Mouse (Mus musculus) myocyte (in vitro differentiated cells): ENCODE results near the gene 4933409G03Rik. TPM values are rescaled to one million over a fixed set of nuclear protein-coding genes. Genes with fewer than 3 reads are reported as not detected.

Experiments
- H3K27me3 ChIP-seq: one replicate; pipeline ENCODE4 v1.6.1; 2011; ENCODE audit not compliant: control insufficient read depth, insufficient read depth, insufficient read length
- H3K36me3 ChIP-seq: one replicate; pipeline ENCODE4 v1.6.1; 2011; ENCODE audit not compliant: control insufficient read depth, insufficient read depth
- H3K4me2 ChIP-seq: one replicate; pipeline ENCODE4 v1.6.1; 2011; ENCODE audit warnings: low read depth, control low read depth
- H3K4me3 ChIP-seq: one replicate; pipeline ENCODE4 v1.5.1; 2011; ENCODE audit warnings: mild to moderate bottlenecking, control low read depth, moderate library complexity
- H3K79me2 ChIP-seq: one replicate; pipeline ENCODE4 v1.6.1; 2011; ENCODE audit not compliant: control insufficient read depth, insufficient read depth
- H3ac ChIP-seq: one replicate; pipeline ENCODE4 v1.6.1; 2011; ENCODE audit not compliant: control insufficient read depth, insufficient read length
- CEBPB ChIP-seq: IDR thresholded peaks from 2 replicates; pipeline ENCODE4 v1.6.1; 2011; ENCODE audit warnings: mild to moderate bottlenecking, moderate library complexity; ENCODE audit not compliant: poor library complexity, insufficient read depth, severe bottlenecking
- E2F4 ChIP-seq: IDR thresholded peaks from one replicate; pipeline ENCODE4 v1.6.1; 2011; ENCODE audit warnings: mild to moderate bottlenecking, control low read depth, moderate library complexity; ENCODE audit not compliant: insufficient read depth
- MAX ChIP-seq: IDR thresholded peaks from one replicate; pipeline ENCODE4 v1.6.1; 2011; ENCODE audit warnings: low read depth, mild to moderate bottlenecking, control low read depth
- MYOD1 ChIP-seq, 3 experiments: IDR thresholded peaks; one replicate each; pipeline ENCODE4 v1.6.1; 2011; ENCODE audit warnings: control low read depth in 2 of 3, low read depth in 2 of 3, mild to moderate bottlenecking in 2 of 3, moderate library complexity in 1 of 3; ENCODE audit not compliant: insufficient read length in 2 of 3, control insufficient read depth in 1 of 3
- MYOG ChIP-seq, 3 experiments: IDR thresholded peaks; one replicate each; pipeline ENCODE4 v1.6.1; 2011; ENCODE audit warnings: control low read depth in 2 of 3, low read depth in 2 of 3, mild to moderate bottlenecking in 2 of 3; ENCODE audit not compliant: insufficient read length in 2 of 3, control insufficient read depth in 1 of 3, insufficient read depth in 1 of 3
- POLR2A ChIP-seq: IDR thresholded peaks from one replicate; pipeline ENCODE4 v1.6.1; 2011; ENCODE audit warnings: low read depth, mild to moderate bottlenecking, control low read depth, moderate library complexity; ENCODE audit not compliant: insufficient read length
- POLR2AphosphoS2 ChIP-seq: IDR thresholded peaks from one replicate; pipeline ENCODE4 v1.6.1; 2011; ENCODE audit warnings: low read depth, control low read depth; ENCODE audit not compliant: insufficient read length
- REST ChIP-seq: IDR thresholded peaks from one replicate; pipeline ENCODE4 v1.6.1; 2011; ENCODE audit warnings: mild to moderate bottlenecking, control low read depth, moderate library complexity; ENCODE audit not compliant: insufficient read depth, insufficient read length
- SRF ChIP-seq: IDR thresholded peaks from one replicate; pipeline ENCODE4 v1.6.1; 2011; ENCODE audit warnings: low read depth; ENCODE audit not compliant: control insufficient read depth, insufficient read length
- TCF12 ChIP-seq: IDR thresholded peaks from one replicate; pipeline ENCODE4 v1.6.1; 2011; ENCODE audit warnings: mild to moderate bottlenecking, control low read depth; ENCODE audit not compliant: poor library complexity, insufficient read depth, severe bottlenecking
- TCF3 ChIP-seq: IDR thresholded peaks from one replicate; pipeline ENCODE4 v1.6.1; 2011; ENCODE audit warnings: low read depth, control low read depth; ENCODE audit not compliant: insufficient read length
- USF1 ChIP-seq: IDR thresholded peaks from one replicate; pipeline ENCODE4 v1.6.1; 2011; ENCODE audit warnings: low read depth, mild to moderate bottlenecking, control low read depth, moderate library complexity
- polyA plus RNA-seq: library from polyadenylated mRNA; unstranded; fragments of >200 nt; fragmentation: generic; extraction: Trizol; gene quantifications from one replicate; pipeline ENCODE4 v1.2.1, GENCODE M21; 2012; ENCODE audit warnings: missing spikeins

Gene 4933409G03Rik
- polyA plus RNA-seq: not detected

DNA sequence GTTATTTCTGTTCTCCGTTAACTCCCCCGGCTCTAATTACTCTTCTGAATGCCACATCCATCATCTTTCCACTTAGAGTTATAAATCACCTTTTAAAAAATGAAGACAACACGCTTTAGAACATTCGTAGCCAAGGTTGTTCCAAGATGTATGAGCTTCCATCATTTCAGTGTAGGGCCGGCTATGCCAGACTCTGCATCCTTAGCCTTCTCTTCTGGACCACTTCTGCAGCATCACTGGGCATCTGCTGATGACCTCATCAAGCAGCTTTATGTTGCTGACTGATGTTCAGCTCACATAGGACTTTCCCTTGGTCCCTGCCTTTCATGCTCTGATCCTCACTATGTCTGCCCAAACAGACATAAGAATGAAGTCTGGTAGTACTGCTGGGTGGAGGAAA lies at the start of gene 4933409G03Rik:
4933409G03Rik (plus strand) TSS at position 301 of the 400 bp plus-strand sequence.
- no peaks in the 10 kb centered on the region for H3K79me2 ChIP-seq
- H3K36me3 ChIP-seq: no peaks in the 10 kb centered on the region

GRCm38 (mm10) chr2:68544190-68544589 lies 38.0 kb upstream of the 4933409G03Rik start:
- TF ChIP-seq USF1: no peak
- no peak for TF ChIP-seq MAX

More for the DNA sequence above, at the start of gene 4933409G03Rik:
- H3K4me2 ChIP-seq: no peak within 1 kb of the TSS
- H3K4me3 ChIP-seq: no peak within 1 kb of the TSS
- H3ac ChIP-seq: no peak within 1 kb of the TSS
- TF ChIP-seq REST: no peak
- TF ChIP-seq SRF: no peak
- no peak for TF ChIP-seq E2F4
- no peak for TF ChIP-seq TCF12
- no peak for TF ChIP-seq POLR2A
- TF ChIP-seq MAX: no peak
- no peak for TF ChIP-seq POLR2AphosphoS2
- no peak for TF ChIP-seq MYOD1 (IDR thresholded peaks at IDR 0.05; ENCODE audit: control insufficient read depth in 1 of 3, insufficient read length in 2 of 3, low read depth in 2 of 3)
- TF ChIP-seq TCF3: no peak
- no peak for TF ChIP-seq USF1
- no peak for TF ChIP-seq CEBPB
- no peak for TF ChIP-seq MYOG (IDR thresholded peaks at IDR 0.05; ENCODE audit: control insufficient read depth in 1 of 3, insufficient read depth in 1 of 3, insufficient read length in 2 of 3, low read depth in 2 of 3)
- no peaks in the 10 kb centered on the region for H3K27me3 ChIP-seq

GRCm38 (mm10) chr2:68560821-68561220 lies 21.4 kb upstream of the 4933409G03Rik start:
- Histone ChIP-seq H3K27me3 (peaks cover 6% of the 10 kb centered on the region), H3ac (no peak overlapping the region), H3K36me3 (no peaks in the 10 kb centered on the region), H3K4me3 (no peak overlapping the region), H3K4me2 (no peak overlapping the region), H3K79me2 (no peaks in the 10 kb centered on the region)
- TF ChIP-seq CEBPB (no peak), MAX (no peak), USF1 (no peak), MYOG (IDR thresholded peaks at IDR 0.05; ENCODE audit: control insufficient read depth in 1 of 3, insufficient read depth in 1 of 3, insufficient read length in 2 of 3, low read depth in 2 of 3) (no peak), TCF12 (no peak), REST (no peak), E2F4 (no peak), POLR2A (no peak)

More at GRCm38 (mm10) chr2:68544190-68544589, 38.0 kb upstream of the 4933409G03Rik start:
- no peak overlapping the region for H3K4me2 ChIP-seq
- H3ac ChIP-seq: no peak overlapping the region
- no peaks in the 10 kb centered on the region for H3K79me2 ChIP-seq
- H3K27me3 ChIP-seq: no peaks in the 10 kb centered on the region
- H3K4me3 ChIP-seq: no peak overlapping the region
- H3K36me3 ChIP-seq: no peaks in the 10 kb centered on the region

DNA sequence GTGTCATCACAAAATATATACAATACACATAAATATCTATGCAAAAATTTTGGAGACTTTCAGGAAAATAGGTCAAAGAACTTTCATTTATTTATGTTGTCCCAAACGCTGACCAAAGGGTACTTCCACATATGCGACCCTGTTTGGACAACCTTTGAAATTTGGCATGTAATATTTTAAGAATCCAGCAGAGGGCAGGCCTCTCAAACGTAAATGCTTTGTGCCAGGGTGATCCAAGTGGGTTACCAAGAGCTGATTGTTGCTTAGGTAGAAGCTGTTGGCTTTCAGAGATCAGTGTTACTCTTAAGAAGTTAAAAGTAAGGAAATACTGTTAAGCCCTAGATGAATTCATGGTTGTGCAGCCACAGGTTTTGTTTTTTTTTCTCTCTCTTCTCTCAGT lies 18.9 kb upstream of the 4933409G03Rik start:
- no peak overlapping the region for H3K4me3 ChIP-seq
- no peaks in the 10 kb centered on the region for H3K79me2 ChIP-seq
- no peak overlapping the region for H3ac ChIP-seq
- peaks cover 14% of the 10 kb centered on the region for H3K27me3 ChIP-seq
- no peaks in the 10 kb centered on the region for H3K36me3 ChIP-seq
- TF ChIP-seq TCF3 (no peak), POLR2AphosphoS2 (no peak), MAX (no peak), MYOG (IDR thresholded peaks at IDR 0.05; ENCODE audit: control insufficient read depth in 1 of 3, insufficient read depth in 1 of 3, insufficient read length in 2 of 3, low read depth in 2 of 3) (no peak), POLR2A (no peak), USF1 (no peak), TCF12 (no peak), E2F4 (no peak), MYOD1 (IDR thresholded peaks at IDR 0.05; ENCODE audit: control insufficient read depth in 1 of 3, insufficient read length in 2 of 3, low read depth in 2 of 3) (no peak), SRF (no peak), CEBPB (no peak), REST (no peak)
- H3K4me2 ChIP-seq: no peak overlapping the region

DNA sequence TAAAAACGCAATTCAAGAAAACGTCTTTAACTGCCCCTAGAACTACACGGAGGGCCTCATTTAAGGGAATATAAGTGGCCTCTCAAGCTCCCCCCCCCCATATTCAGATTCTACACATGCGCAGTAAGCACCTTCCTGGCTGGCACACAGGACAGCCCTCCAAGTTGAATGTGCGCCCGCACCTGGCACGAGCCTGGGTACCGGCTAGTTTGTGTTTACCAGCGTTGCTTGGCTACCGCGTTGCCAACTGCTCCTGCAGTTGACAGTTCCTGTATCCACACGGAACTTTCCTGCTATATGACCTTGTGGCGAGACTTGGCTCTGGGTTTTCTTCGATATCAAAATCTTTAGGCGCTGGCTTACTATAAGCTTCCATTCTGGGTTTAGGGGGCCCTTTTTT lies 13.9 kb upstream of the 4933409G03Rik start:
- Histone ChIP-seq H3K4me3 (no peak overlapping the region), H3K27me3 (peaks cover 16% of the 10 kb centered on the region), H3K79me2 (no peaks in the 10 kb centered on the region), H3K4me2 (no peak overlapping the region), H3K36me3 (no peaks in the 10 kb centered on the region), H3ac (no peak overlapping the region)
- TF ChIP-seq MYOD1 (IDR thresholded peaks at IDR 0.05; ENCODE audit: control insufficient read depth in 1 of 3, insufficient read length in 2 of 3, low read depth in 2 of 3) (no peak), POLR2AphosphoS2 (no peak), MYOG (IDR thresholded peaks at IDR 0.05; ENCODE audit: control insufficient read depth in 1 of 3, insufficient read depth in 1 of 3, insufficient read length in 2 of 3, low read depth in 2 of 3) (no peak), MAX (no peak), USF1 (no peak), TCF3 (no peak), SRF (no peak), E2F4 (no peak), REST (no peak), POLR2A (no peak), TCF12 (no peak), CEBPB (no peak)
